Mouse (Mus musculus): ENCODE results near the gene Tmem210. TPM values are rescaled to one million over a fixed set of nuclear protein-coding genes. Genes with fewer than 3 reads are reported as not detected.

The Tmem210 gene
- total and polyA plus RNA-seq, 3 experiments = not detected

- Histone ChIP-seq H3K79me2 (replicated peaks; ENCODE audit: control insufficient read depth, extremely low read depth, insufficient read depth, poor library complexity, severe bottlenecking) (peaks cover 13% of the 10 kb centered on the region), H3K4me3 (replicated peaks in 1 of 3; ENCODE audit: low read depth in 2 of 3, low read length in 2 of 3, poor library complexity in 1 of 3) (peak overlapping the region; percentile 8 to 39 (median 25)), H3K9me3 (replicated peaks; ENCODE audit: low read length) (no peaks in the 10 kb centered on the region), H3K4me2 (ENCODE audit: insufficient read depth, low read depth, poor library complexity, severe bottlenecking) (peak overlapping the region; percentile 48), H3K4me1 (ENCODE audit: control insufficient read depth in 1 of 2, insufficient read depth in 2 of 2) (peaks cover 23 to 76% of the 10 kb centered on the region in 2 experiments), H3K9ac (ENCODE audit: insufficient read depth, low read depth) (peak overlapping the region; percentile 8; the same call in 1 of the 2 replicates), H3K27ac (ENCODE audit: insufficient read depth, low read depth) (no peak overlapping the region), H3K36me3 (replicated peaks in 1 of 2; ENCODE audit: control insufficient read depth in 1 of 2, insufficient read depth in 1 of 2, low read length in 1 of 2) (peaks cover 8 to 40% of the 10 kb centered on the region in 2 experiments), H3K27me3 (replicated peaks) (no peaks in the 10 kb centered on the region)
- in situ Hi-C loops (cut with MboI; ENCODE audit: low pct_ligation_motif_present, low pct_unique_long_range_greater_than_20kb, low sequenced_read_pairs) = no loop called here
- dilution Hi-C loops (cut with MboI; ENCODE audit: extremely low pct_ligation_motif_present, extremely low pct_unique_long_range_greater_than_20kb, low sequenced_read_pairs) = no loop called here
- DNase-seq (ENCODE audit: extremely low read depth) = peak; percentile 41
- TF ChIP-seq JUND (conservative IDR thresholded peaks at IDR 0.05; ENCODE audit: low read depth, low read length) (no peak), E2F4 (IDR thresholded peaks at IDR 0.05; ENCODE audit: insufficient replicate concordance, low read depth, low read length) (no peak), EP300 (IDR thresholded peaks at IDR 0.05; ENCODE audit: low read length) (no peak), MAZ (IDR thresholded peaks at IDR 0.05; ENCODE audit: low read depth, low read length) (no peak), GABPA (IDR thresholded peaks at IDR 0.05; ENCODE audit: insufficient replicate concordance, low read depth, low read length) (no peak), POLR2A (IDR thresholded peaks at IDR 0.05; ENCODE audit: low read depth, low read length) (no peak), POLR2AphosphoS2 (IDR thresholded peaks at IDR 0.05; ENCODE audit: low read depth, low read length) (no peak), MAX (IDR thresholded peaks at IDR 0.05; ENCODE audit: low read length) (no peak), TBP (conservative IDR thresholded peaks at IDR 0.05; ENCODE audit: low read depth, low read length) (no peak), ZKSCAN1 (IDR thresholded peaks at IDR 0.05; ENCODE audit: borderline replicate concordance, low read depth, low read length) (no peak), ETS1 (conservative IDR thresholded peaks at IDR 0.05; ENCODE audit: low read depth, low read length) (no peak)
Observed at GRCm38 (mm10) chr2:25265897-25266656, 21.9 kb upstream of the Tmem210 start.

GRCm38 (mm10) chr2:25266720-25267119 lies 21.2 kb upstream of the Tmem210 start:
- Histone ChIP-seq H3K27me3 (replicated peaks) (no peaks in the 10 kb centered on the region), H3K27ac (ENCODE audit: insufficient read depth, low read depth) (no peak overlapping the region), H3K4me2 (ENCODE audit: insufficient read depth, low read depth, poor library complexity, severe bottlenecking) (peak overlapping the region; percentile 48), H3K4me1 (ENCODE audit: control insufficient read depth in 1 of 2, insufficient read depth in 2 of 2) (peaks cover 23 to 79% of the 10 kb centered on the region in 2 experiments), H3K4me3 (replicated peaks in 1 of 3; ENCODE audit: low read depth in 2 of 3, low read length in 2 of 3, poor library complexity in 1 of 3) (peak overlapping the region in 2 of 3 experiments; percentile 25 to 39), H3K79me2 (replicated peaks; ENCODE audit: control insufficient read depth, extremely low read depth, insufficient read depth, poor library complexity, severe bottlenecking) (peaks cover 18% of the 10 kb centered on the region), H3K9ac (ENCODE audit: insufficient read depth, low read depth) (0 out of 2 replicates have a peak overlapping the region, but pooled peaks have one; percentile 4), H3K36me3 (replicated peaks in 1 of 2; ENCODE audit: control insufficient read depth in 1 of 2, insufficient read depth in 1 of 2, low read length in 1 of 2) (peaks cover 8 to 42% of the 10 kb centered on the region in 2 experiments), H3K9me3 (replicated peaks; ENCODE audit: low read length) (no peaks in the 10 kb centered on the region)
- DNase-seq (ENCODE audit: extremely low read depth) = no peak
- no peak for TF ChIP-seq CTCF (conservative IDR thresholded peaks at IDR 0.05 in 1 of 2, IDR thresholded peaks at IDR 0.05 in 1 of 2; ENCODE audit: low read depth in 2 of 2, low read length in 2 of 2)
- no peak for TF ChIP-seq MAX (IDR thresholded peaks at IDR 0.05; ENCODE audit: low read length)
- TF ChIP-seq RCOR1 (conservative IDR thresholded peaks at IDR 0.05; ENCODE audit: low read depth, low read length) = no peak
- TF ChIP-seq NRF1 (IDR thresholded peaks at IDR 0.05; ENCODE audit: low read depth, low read length) = no peak
- TF ChIP-seq POLR2AphosphoS2 (IDR thresholded peaks at IDR 0.05; ENCODE audit: low read depth, low read length) = no peak
- TF ChIP-seq POLR2A (IDR thresholded peaks at IDR 0.05; ENCODE audit: low read depth, low read length) = no peak
- no peak for TF ChIP-seq USF1 (IDR thresholded peaks at IDR 0.05; ENCODE audit: low read depth, low read length)
- TF ChIP-seq TBP (conservative IDR thresholded peaks at IDR 0.05; ENCODE audit: low read depth, low read length) = no peak
- TF ChIP-seq JUN (IDR thresholded peaks at IDR 0.05; ENCODE audit: insufficient read depth, low read depth, low read length) = no peak
- TF ChIP-seq TCF12 (IDR thresholded peaks at IDR 0.05; ENCODE audit: low read depth, low read length) = no peak
- TF ChIP-seq MYC (IDR thresholded peaks at IDR 0.05; ENCODE audit: low read depth, low read length) = no peak
- TF ChIP-seq MXI1 (IDR thresholded peaks at IDR 0.05; ENCODE audit: low read depth, low read length) = no peak
- TF ChIP-seq EP300 (IDR thresholded peaks at IDR 0.05; ENCODE audit: low read length) = no peak
- TF ChIP-seq MAZ (IDR thresholded peaks at IDR 0.05; ENCODE audit: low read depth, low read length) = no peak
- in situ Hi-C loops (cut with MboI; ENCODE audit: low pct_ligation_motif_present, low pct_unique_long_range_greater_than_20kb, low sequenced_read_pairs) = no loop called here
- dilution Hi-C loops (cut with MboI; ENCODE audit: extremely low pct_ligation_motif_present, extremely low pct_unique_long_range_greater_than_20kb, low sequenced_read_pairs) = no loop called here
